Mouse (Mus musculus): ENCODE data around the gene Olfr220.
A peak's percentile ranks its signal among the peaks of the same experiment; 100 is the strongest.

Gene Olfr220

DNA sequence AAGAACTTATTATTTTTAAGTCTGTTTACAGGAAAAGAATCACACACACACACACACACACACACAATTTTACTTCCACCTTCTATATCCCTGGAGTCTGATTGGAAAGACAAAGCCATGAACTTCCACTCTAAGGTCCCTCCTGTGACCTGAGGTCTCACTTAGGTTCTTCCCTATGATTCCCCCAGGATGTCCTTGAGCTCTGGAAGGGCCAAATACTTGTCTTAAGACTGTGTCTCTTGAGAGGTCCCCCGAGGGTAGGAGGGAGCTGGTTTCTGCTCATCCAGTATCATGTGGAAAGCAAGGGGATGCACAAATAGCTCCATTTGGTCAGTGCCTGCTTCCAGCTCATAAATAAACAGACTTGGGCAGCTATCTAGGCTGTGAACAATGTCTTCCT lies at the start of gene Olfr220:
Gene Olfr220, plus strand, starts transcription at position 301 of the 400 bp plus-strand sequence.
- no peak for DNase-seq

DNA sequence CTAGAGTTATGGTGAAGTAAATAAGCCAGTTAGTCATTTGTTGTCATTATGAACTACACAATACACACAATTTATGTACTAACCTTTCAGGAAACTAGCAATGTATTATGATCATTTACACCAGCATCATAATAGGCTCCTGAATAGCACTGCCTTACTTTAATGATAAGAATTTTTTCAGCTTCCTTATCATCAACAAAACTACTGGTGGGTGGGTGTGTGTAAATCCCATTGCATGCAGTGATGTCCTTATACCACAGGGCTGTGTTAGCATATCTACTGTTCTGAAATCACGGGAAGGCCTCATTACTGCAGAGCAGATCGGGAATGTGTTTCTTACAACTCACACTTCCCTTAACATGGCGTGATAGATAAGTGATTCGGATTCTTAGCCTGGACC lies 18.9 kb upstream of the Olfr220 start:
- no peak for DNase-seq

DNA sequence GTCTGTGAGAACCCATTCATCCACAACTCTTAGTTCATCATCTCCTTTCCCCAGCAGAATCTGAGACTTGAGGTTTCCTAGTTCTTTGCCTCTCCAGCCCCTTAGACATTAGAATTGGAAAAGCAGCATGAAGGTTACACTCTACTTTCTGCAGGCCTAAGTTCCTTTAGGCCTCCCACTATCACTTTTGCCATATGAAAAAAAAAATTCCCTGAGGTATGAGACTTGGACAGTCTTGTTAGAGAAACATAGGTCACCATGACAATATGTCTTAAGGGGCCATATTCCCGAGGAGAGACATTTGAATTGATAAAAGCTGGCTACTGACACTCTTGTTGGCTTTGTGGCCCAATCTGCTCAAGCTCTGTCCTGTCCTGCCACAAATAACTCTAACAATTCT lies 18.1 kb upstream of the Olfr220 start, which contains the start of gene Olfr414:
Gene Olfr414, plus strand, starts transcription at position 301 of the 400 bp plus-strand sequence.
- DNase-seq = no peak

DNA sequence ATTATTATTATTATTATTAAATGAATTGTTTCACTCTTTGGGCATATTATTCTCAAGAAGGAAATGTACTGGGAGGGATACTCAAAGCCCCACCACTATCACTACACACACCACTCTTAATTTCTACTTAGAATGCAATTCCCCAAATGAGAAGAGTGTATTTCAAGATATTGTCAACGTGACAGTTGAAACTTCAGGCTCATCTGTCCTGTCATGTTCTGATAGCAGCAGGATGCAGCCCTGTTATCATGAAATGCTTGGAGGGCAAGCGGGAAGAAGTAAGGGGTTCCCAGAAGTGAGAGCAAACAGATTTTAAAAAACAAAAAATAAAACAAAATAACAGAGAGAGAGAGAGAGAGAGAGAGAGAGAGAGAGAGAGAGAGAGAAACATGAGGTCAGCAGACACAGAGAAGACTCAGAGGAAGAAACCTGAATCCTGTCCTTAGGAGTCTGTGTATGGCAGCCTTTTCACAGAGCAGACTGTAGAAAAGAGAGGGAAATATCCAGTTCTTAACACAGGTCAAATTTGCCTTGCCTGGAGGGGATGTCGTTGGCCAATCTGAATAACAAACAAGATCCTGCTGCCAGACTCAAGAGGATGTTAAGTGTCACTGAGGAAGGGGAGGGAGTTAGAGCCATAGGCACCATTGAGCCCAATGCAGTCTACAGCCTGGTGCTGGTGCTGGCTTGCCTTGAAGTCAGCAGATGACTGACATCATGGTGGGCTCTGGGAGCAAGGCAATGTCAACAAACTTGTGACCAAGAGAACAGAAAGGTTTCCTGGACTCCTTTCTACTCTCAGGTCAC lies 15.5 kb upstream of the Olfr220 start:
- DNase-seq = no peak

DNA sequence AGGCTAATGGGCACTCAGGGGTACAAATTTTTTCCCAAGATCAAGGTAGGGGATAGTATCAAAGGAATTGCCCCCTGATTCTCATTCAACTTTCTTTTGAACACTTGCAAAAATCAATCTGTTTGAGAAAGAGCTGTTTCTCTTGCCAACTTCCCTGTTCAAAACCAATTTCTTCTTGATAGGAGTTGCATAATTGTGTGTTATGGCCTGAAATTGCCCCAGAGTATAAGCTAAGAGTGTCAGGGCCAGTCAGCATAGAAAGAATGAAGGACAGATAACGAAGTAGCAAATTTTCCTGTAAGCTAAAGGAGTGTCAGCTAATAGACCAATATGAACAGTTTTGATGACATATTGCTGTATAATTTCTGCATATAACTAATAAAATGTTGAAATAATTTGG lies 14.5 kb upstream of the Olfr220 start:
- no peak for DNase-seq

DNA sequence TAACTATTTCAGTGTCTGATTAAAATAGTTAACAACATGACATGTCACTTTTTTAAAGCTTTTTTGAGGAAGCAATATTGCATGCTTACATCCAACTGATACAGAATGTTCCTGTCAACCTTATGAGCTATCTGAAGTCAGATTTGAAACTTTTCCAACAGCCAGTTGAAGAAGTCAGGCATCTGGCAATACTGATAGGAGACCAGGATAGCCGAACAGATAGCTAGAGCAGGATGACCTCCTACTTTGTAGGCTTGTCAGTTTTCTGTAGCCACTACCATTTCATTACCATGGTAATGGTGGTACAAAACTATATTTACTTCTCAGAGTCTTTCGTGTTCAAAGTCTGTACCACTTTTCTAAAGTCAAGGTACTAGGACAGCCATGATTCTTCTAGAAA lies 13.5 kb upstream of the Olfr220 start:
- DNase-seq = no peak

DNA sequence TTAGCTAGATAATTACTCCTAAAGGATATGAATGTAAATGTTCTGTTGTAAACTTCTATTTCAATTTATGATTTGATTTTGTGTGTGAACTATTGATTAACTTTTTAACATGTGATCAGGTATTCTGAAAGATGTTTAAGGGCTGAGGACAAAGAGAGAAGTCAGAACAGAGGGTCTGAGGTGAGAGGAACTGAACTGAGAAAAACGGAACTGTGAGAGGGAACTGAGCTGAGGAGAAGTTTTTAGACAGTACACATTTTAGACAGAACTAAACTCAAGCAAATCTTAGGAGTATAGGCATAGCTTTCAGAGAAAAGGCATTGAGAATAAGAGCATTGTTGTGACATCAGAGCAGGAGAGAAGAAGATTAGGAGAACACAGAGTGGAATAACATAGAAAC lies 7.8 kb upstream of the Olfr220 start:
- DNase-seq = no peak

DNA sequence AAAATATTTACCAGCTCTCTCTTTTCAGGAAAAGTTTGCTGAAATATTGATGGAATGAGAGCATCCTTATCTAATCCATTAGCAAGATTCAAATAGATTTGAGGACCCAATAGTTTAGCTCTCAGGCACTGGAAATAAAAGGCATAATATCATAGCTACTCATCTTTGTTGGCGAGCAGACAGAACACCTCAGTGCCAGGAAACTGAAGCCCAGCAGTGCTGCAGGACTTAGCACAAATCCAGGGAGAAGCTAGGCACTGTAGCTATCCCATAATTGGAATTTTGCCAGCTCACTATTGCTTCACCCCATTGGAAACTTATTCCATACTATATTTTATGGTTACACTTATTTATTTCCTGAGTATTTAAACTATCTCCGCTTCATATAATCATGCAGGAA lies 13.2 kb downstream of the Olfr220 start:
- no peak for DNase-seq

DNA sequence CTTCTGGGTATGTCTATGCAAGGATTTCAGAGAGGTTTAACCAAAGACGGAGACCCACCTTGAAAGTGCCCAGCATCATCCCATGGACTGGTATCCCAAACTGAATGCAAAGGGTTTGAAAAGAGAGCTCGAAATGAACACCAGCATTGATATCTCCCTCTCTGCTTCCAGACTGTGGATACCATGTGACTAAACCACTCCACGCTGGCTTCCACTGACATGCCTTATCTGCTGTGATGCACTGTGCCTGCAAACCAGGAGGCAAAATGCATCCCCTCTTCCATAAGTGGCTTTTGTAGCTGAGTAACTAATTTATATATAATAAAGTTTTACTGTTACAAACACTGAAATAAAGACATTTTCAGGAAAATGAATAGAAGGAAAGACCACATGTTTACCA lies 23.5 kb downstream of the Olfr220 start:
- no peak for DNase-seq

DNA sequence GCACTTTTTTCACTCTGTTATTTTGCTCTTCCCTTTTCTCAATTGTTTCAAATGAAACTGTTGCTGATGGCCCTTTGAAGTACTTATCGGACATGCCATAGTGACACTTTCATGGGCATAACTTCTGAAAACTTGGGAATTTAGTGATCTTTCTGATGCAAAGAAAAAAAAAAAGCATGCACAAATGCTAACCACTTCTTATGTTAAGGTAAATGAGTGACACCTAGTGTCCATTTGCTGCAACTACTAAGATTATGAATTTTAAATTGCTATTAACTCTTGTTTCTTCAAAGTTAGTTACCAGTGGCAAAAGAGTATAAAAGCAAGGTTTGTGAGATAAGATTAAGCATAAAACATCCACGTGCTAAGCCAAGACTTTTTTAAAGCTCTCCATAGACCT lies 24.4 kb downstream of the Olfr220 start:
- DNase-seq = no peak

DNA sequence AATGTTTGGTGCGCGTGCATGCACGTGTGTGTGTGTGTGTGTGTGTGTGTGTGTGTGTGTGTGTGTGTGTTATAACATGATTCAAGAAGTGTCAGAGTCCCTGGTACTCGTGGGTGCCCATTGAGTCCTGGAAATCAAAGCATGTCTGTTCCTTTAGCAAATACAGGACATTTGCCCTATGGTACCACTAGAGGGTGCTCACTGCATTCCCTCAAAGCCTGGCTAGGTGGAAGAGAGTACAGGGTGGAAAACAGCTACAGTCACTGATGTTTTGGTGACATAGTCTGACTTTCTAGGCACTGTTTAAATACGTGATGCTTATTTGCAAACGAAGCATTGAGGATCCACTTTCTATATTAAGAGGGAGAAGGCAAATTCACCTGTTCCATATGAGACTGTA lies 27.9 kb downstream of the Olfr220 start:
- peak in 1 of 2 experiments; percentile 8 for DNase-seq

DNA sequence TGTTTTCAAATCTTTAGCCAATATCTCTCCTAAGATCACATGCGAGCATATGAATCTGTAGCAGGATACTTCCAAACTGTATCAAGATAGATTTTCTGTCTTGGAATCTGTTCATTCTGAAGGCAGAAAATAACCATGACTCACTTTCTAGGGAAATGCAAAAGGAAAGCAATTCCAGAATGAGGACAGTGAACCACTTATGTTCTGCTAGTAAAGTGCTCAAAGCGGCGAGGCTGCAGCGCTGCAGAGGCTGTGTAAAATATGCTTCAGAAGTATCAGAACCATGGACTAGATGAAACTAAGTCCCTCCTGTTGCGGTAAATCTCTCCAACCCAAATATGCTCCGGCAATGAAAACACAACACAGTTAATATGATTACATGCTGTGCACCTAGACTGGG lies 40.7 kb downstream of the Olfr220 start:
- DNase-seq = no peak

DNA sequence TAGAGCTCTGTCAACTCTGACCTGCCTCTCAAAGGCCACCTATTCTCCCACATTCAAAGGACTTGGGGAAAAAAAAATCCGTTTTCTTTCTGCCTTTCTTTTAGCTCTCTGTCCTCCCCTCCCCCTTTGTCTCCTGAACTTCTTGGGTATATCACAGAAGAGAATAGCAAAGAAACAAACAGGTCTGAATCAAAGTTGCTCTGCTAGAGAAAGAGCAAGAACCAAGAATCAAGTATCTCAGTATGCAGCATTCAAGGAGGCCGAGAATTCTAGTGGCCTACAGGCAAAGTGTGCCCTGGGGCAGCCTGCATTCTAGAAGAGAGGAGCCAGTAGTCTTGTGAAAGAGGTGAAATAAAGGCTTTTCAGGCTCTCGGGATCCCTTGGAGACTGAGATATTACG lies 58.2 kb downstream of the Olfr220 start:
- DNase-seq = no peak

All from lung, postnatal 4 days (tissue).